Mouse (Mus musculus) adrenal gland (tissue): ENCODE data around the gene Vtn.
"Not testable (repeated sequence)": the region's sequence is repeated elsewhere in the genome, so short reads cannot be mapped to it uniquely, and the experiment has no call there.

Experiments
- intact Hi-C: fragments of 180-260 bp; cut with DNase I; formaldehyde crosslinking; loops from one replicate; pipeline ENCODE4 v1.15.1; 2025

The Vtn gene

DNA sequence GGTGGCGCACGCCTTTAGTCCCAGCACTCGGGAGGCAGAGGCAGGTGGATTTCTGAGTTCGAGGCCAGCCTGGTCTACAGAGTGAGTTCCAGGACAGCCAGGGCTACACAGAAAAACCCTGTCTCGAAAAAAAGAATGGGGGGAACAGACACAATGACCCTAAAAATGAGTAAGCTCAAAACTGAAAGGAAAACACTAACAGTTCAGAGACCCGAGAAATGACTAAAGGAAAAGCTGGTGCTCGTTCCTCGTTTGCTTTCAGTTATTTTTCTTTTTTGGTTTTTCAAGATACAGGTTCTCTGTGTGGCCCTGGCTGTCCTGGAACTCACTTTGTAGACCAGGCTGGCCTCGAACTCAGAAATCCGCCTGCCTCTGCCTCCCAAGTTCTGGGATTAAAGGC, 32.6 kb downstream of the Vtn start:
- intact Hi-C loops = not testable (repeated sequence)

- intact Hi-C loops = no loop called here
Observed at GRCm38 (mm10) chr11:78534516-78534915, 35.6 kb downstream of the Vtn start.

DNA sequence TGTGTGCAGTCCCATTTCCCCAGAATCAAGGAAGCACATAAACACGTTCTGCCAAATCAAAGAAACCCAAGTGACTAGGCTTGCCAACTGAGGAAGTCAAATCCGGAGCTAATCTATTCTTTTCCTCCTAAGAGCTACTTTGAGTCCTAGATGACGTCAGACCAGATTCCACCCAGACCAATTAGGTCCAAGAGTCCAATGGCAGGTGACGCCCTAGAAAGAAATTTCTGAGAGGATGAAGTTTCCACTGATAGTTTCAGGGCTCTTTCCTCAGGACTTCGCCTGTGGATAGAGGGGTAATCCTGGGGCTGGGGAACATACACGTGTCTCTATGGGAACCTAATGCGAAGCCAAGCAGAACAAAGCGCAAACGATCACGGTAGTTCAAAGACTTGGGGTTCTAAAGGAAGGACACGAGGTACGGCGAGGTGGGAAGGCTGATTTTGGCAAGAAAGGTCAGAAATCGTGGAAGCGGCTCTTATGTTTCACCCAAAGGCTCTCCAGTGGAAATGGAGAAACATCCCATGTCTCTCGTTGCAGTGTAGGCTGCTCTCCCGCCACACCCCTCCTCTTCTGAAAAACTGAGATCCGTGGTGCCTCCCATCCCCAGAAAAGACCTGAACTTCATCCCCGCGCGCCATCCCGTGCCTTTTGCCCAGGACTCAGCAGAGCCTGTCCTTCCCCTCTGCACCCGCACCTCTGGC, 36.6 kb downstream of the Vtn start:
- intact Hi-C loops = no loop called here

DNA sequence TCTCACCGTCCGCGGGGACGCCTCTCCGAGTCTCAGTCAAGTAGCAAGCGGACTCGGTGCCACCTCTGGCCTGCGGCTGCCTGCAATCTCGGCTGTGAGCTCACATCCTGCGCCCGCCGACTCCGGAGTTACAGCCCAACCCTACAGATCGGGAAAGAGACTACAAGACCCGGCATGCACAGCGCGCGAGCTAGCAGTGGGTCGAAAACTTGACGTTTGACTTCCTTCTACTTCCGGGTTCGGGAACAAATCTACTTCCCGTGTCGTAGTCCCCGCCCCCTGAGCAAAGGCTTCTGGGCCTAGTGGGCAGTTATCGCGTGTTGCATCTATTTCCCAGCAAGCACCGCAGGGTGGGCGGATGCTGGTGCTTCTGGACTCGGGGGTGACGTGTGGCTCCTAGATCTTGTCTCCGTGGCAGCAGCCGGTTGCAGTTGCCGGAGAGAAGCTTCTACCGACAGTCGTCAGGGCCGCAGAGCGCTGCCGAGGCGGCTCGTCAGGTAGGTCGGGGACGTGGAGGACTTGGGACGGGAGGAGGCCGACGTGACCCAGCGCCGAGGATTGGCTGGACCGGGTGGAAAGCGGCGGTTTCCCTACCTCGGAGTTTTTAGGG, 37.3 kb downstream of the Vtn start, which contains the start of the genes Tnfaip1 and Ift20:
Gene Tnfaip1, minus strand, starts transcription at position 253 of the 610 bp plus-strand sequence.
Gene Ift20, plus strand, starts transcription at position 282 of the 610 bp plus-strand sequence.
- intact Hi-C loops = no loop called here

DNA sequence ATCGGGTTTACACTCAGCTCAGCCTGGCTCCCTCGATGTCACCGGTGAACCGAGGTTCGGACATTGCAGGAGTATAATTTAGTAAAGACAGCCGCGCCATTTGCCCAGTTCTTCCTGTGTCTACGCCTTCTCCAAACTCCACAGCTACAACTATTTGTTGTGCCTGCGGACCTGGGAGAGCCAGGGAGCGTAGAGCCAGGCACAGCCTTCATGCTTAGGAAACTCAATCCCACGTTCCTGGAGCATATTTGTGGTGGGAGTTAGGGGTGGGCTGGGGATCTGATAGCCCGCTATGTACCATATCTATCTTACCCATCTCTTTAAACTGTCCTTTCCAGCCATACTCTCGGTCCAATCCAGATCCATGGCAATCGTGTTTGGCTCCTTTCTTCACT, 37.8 kb downstream of the Vtn start:
- intact Hi-C loops = no loop called here

GRCm38 (mm10) chr11:78540358-78540757, 41.5 kb downstream of the Vtn start:
- intact Hi-C loops = no loop called here

GRCm38 (mm10) chr11:78544449-78545111, 45.7 kb downstream of the Vtn start:
- intact Hi-C loops = no loop called here

DNA sequence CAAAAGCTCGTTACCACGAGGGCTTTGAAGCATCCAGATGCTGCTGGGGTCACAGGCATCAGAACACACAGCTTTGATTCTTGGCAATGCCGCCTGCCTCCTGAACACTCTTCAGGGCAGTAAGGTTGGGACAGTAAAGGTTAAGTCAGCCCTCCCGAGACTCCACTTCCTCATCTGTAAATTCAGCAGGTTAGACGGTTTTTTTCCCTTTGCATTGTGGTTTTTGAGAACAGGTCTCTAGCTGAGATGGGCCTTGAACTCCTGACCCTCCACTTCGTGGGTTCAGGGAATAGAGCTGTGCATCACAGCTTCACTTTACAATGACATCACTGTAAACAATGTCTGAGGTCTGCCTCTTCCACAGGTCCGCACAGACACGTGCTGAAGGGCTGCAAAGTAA, 46.3 kb downstream of the Vtn start:
- intact Hi-C loops = no loop called here

- intact Hi-C loops = no loop called here
Observed at GRCm38 (mm10) chr11:78547718-78548460, 49.0 kb downstream of the Vtn start.

DNA sequence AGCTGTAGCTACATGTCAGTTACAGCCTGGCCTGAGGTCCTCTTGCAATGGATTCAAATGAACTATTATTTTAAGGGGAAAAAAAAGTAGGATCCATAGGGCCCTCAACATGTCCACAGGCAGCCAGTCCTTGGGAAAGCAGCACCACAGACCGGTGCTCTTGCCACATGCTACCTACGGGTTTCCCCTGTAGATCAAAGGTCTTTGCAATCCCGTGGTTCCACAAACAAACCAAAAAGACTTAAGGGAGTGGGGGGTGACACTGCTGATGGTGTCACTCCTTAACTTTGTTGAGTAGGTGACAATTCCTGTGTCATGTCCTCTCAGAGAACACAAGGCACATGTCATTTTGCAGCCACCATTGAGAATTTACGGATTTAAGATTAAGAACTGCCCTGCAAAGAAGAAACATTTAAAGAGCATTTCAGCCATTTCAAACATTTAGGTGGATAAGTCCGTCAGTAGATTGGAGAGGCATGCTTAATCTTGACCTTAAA, 50.6 kb downstream of the Vtn start:
- intact Hi-C loops = no loop called here

GRCm38 (mm10) chr11:78550168-78551058, 51.5 kb downstream of the Vtn start, which contains the start of gene Tmem97:
TSS of gene Tmem97 (minus strand) at chr11:78550777.
- intact Hi-C loops = loop anchor here (5.0 kb wide), 1 partner anchor 277 kb away; the partner anchor contains the start of gene Lyrm9

GRCm38 (mm10) chr11:78551059-78551398, 52.1 kb downstream of the Vtn start:
- intact Hi-C loops = loop anchor here (5.0 kb wide), 1 partner anchor 276 kb away; the partner anchor contains the start of gene Lyrm9
